Mouse (Mus musculus): Measurements from ENCODE around the gene B3gnt2. TPM values are rescaled to one million over a fixed set of nuclear protein-coding genes. Genes with fewer than 3 reads are reported as not detected.

B3gnt2 gene
- polyA plus RNA-seq, 1 experiment from 2014 or later: 2.9 TPM

DNA sequence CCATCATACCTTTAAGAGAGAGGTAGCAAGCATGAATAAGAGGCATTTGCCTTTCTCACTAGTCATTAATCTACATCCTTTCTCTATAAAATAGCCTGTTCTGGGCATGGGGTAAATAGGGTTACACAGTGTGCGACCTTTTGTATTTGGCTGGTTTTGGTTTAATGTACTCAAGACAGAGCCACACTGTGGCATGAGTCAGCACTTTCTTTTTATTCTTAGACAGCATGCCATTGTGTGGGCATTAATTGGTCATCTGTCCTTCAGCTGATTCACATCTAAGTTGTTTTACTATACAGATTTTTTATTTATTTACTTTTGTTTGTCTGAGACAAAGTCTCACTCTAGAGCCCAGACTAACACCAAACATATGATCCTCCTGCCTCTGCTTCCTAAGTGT, 68.6 kb downstream of the B3gnt2 start:
- no peak overlapping the region for H3K27ac ChIP-seq (ENCODE audit: low read depth, low read length)
- H3K27me3 ChIP-seq (ENCODE audit: control insufficient read depth, insufficient read depth, low read length): no peaks in the 10 kb centered on the region
- H3K4me1 ChIP-seq (ENCODE audit: control insufficient read depth, insufficient read depth, low read length): no peaks in the 10 kb centered on the region; the same call in 1 of the 2 replicates
- no peak for ATAC-seq (replicated peaks; ENCODE audit: insufficient number of reproducible peaks, low FRiP score, low TSS enrichment)
- H3K36me3 ChIP-seq (ENCODE audit: control insufficient read depth, insufficient read depth, low read length): no peaks in the 10 kb centered on the region
- H3K9ac ChIP-seq (ENCODE audit: low read depth, low read length): no peak overlapping the region
- 94% methylated on average over 1 of the region's 1 CpGs for WGBS (ENCODE audit: insufficient replicate concordance)
- H3K4me2 ChIP-seq: no peak overlapping the region
- H3K4me3 ChIP-seq (ENCODE audit: low read depth, low read length): no peak overlapping the region
- no peaks in the 10 kb centered on the region for H3K9me3 ChIP-seq (replicated peaks; ENCODE audit: control insufficient read depth, low read length)

DNA sequence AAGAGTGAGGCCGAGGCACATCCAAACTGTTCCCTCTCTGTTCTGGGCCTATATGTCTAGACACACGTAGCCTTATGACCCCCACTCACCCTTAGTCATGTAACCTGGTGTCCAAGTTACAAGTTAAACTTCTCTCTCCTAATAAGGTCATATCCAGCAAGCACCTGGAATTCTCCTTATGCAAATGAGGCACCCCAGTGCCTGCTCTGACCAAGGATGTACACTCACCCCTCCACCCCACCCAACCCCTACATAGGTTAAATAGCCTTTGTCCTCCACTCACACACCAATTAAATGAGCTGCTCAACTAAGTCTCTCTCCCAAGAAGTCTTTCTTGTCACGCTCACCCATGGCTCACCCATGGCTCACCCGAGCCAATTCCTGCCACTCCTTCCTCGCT, 69.0 kb downstream of the B3gnt2 start:
- no peak overlapping the region for H3K9ac ChIP-seq (ENCODE audit: low read depth, low read length)
- 85% methylated on average over 5 of the region's 5 CpGs for WGBS (ENCODE audit: insufficient replicate concordance)
- no peaks in the 10 kb centered on the region; the same call in 1 of the 2 replicates for H3K4me1 ChIP-seq (ENCODE audit: control insufficient read depth, insufficient read depth, low read length)
- H3K36me3 ChIP-seq (ENCODE audit: control insufficient read depth, insufficient read depth, low read length): no peaks in the 10 kb centered on the region
- no peak overlapping the region for H3K4me3 ChIP-seq (ENCODE audit: low read depth, low read length)
- no peaks in the 10 kb centered on the region for H3K27me3 ChIP-seq (ENCODE audit: control insufficient read depth, insufficient read depth, low read length)
- no peak overlapping the region for H3K4me2 ChIP-seq
- H3K27ac ChIP-seq (ENCODE audit: low read depth, low read length): no peak overlapping the region
- ATAC-seq (replicated peaks; ENCODE audit: insufficient number of reproducible peaks, low FRiP score, low TSS enrichment): no peak
- no peaks in the 10 kb centered on the region for H3K9me3 ChIP-seq (replicated peaks; ENCODE audit: control insufficient read depth, low read length)

DNA sequence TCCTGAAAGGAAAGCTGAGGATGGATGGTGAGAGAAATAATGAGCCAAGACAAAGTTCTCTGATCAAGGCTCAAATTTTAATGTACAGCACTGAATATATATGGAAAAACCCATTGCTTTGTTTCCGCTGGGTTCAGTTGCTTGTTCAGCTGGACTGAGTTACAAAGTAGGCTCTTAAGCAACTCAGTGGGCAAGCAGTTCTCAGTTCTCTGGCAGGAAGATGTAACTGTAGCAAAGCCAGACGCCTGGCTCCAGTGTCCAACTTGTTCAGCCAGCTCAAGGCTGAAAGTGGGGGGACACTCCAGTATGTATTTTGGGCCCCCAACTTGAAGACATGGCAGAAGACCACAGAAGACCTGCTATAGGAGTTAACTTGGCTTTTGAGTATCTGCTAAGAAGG, 72.9 kb downstream of the B3gnt2 start:
- Histone ChIP-seq H3K4me1 (ENCODE audit: control insufficient read depth, insufficient read depth, low read length) (no peaks in the 10 kb centered on the region), H3K4me3 (ENCODE audit: low read depth, low read length) (no peak overlapping the region), H3K36me3 (ENCODE audit: control insufficient read depth, insufficient read depth, low read length) (no peaks in the 10 kb centered on the region), H3K9ac (ENCODE audit: low read depth, low read length) (no peak overlapping the region), H3K9me3 (replicated peaks; ENCODE audit: control insufficient read depth, low read length) (no peaks in the 10 kb centered on the region), H3K27me3 (ENCODE audit: control insufficient read depth, insufficient read depth, low read length) (no peaks in the 10 kb centered on the region), H3K27ac (ENCODE audit: low read depth, low read length) (no peak overlapping the region), H3K4me2 (no peak overlapping the region)
- ATAC-seq (replicated peaks; ENCODE audit: insufficient number of reproducible peaks, low FRiP score, low TSS enrichment): no peak
- 92% methylated on average over 2 of the region's 2 CpGs for whole genome bisulfite sequencing (ENCODE audit: insufficient replicate concordance)

DNA sequence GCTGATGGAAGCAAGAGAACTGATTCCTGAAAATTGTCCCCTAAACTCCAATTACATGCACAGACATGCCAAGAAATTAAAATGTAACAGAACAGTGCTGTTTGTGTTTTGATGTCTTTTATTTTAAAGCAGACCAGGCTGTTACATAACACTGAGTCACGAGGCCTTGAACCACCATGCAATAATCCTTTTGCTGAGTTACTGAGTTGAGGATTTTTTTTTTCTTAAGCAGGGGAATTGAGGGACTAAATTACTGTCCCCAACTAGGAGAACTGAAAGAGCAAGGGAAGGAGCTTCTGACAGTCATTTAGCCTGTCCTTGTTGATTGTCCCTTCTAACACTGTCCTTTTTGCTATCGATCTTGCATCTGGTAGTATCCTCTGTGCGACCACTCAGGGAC, 76.3 kb downstream of the B3gnt2 start:
- H3K9me3 ChIP-seq (replicated peaks; ENCODE audit: control insufficient read depth, low read length): no peaks in the 10 kb centered on the region
- no peaks in the 10 kb centered on the region for H3K27me3 ChIP-seq (ENCODE audit: control insufficient read depth, insufficient read depth, low read length)
- H3K4me1 ChIP-seq (ENCODE audit: control insufficient read depth, insufficient read depth, low read length): no peaks in the 10 kb centered on the region
- no peak overlapping the region for H3K9ac ChIP-seq (ENCODE audit: low read depth, low read length)
- 79% methylated on average over 3 of the region's 3 CpGs for WGBS (ENCODE audit: insufficient replicate concordance)
- H3K4me2 ChIP-seq: no peak overlapping the region
- H3K4me3 ChIP-seq (ENCODE audit: low read depth, low read length): no peak overlapping the region
- H3K27ac ChIP-seq (ENCODE audit: low read depth, low read length): no peak overlapping the region
- no peak for ATAC-seq (replicated peaks; ENCODE audit: insufficient number of reproducible peaks, low FRiP score, low TSS enrichment)
- no peaks in the 10 kb centered on the region for H3K36me3 ChIP-seq (ENCODE audit: control insufficient read depth, insufficient read depth, low read length)

DNA sequence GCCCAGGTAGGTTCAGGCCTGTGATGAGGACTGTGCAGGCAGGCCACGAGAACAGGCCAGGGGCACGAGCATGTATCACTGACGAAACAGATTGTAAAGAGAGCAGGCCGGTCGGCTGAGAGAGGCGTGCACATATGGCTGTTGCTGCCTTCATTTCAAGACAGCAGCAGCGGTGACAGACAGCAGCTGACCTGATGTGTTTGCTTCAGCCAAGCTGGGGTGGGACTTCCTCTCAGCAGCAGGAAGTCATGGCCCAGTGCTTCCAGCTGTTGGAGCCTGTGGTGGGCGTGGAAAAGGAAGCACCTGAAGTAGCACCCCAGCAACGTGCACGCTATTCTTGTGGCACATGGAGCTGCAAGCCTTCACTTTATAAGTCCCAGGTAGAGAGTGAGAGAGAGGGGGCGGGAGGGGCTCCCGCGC, 78.0 kb downstream of the B3gnt2 start:
- no peak overlapping the region for H3K9ac ChIP-seq (ENCODE audit: low read depth, low read length)
- WGBS (ENCODE audit: insufficient replicate concordance): 62% methylated on average over 13 of the region's 13 CpGs
- no peaks in the 10 kb centered on the region for H3K4me1 ChIP-seq (ENCODE audit: control insufficient read depth, insufficient read depth, low read length)
- no peak for ATAC-seq (replicated peaks; ENCODE audit: insufficient number of reproducible peaks, low FRiP score, low TSS enrichment)
- H3K9me3 ChIP-seq (replicated peaks; ENCODE audit: control insufficient read depth, low read length): no peaks in the 10 kb centered on the region
- no peak overlapping the region for H3K4me2 ChIP-seq
- no peak overlapping the region for H3K27ac ChIP-seq (ENCODE audit: low read depth, low read length)
- no peaks in the 10 kb centered on the region for H3K27me3 ChIP-seq (ENCODE audit: control insufficient read depth, insufficient read depth, low read length)
- no peak overlapping the region for H3K4me3 ChIP-seq (ENCODE audit: low read depth, low read length)
- H3K36me3 ChIP-seq (ENCODE audit: control insufficient read depth, insufficient read depth, low read length): no peaks in the 10 kb centered on the region

DNA sequence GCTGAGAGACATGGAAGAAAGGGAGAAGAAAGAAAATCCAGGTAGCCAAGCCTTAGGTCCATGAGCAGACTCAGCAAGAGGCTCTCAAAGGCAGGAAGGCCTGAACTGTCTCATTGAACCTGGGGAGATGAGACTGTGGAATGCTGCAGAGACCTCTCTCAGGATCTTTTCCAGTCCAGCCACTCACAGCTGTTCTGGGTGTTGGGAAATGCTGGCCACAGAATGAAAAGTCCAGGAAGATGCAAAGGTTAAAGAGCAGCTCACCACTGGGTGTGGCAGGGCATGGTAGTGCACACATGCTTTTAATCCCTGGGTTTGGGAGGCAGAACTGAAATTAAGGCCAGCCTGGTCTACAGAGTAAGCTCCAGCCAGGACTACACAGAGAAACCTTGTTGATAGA, 79.6 kb downstream of the B3gnt2 start:
- H3K36me3 ChIP-seq (ENCODE audit: control insufficient read depth, insufficient read depth, low read length): no peaks in the 10 kb centered on the region
- H3K27ac ChIP-seq (ENCODE audit: low read depth, low read length): no peak overlapping the region
- H3K9me3 ChIP-seq (replicated peaks; ENCODE audit: control insufficient read depth, low read length): no peaks in the 10 kb centered on the region
- H3K4me1 ChIP-seq (ENCODE audit: control insufficient read depth, insufficient read depth, low read length): no peaks in the 10 kb centered on the region
- H3K4me3 ChIP-seq (ENCODE audit: low read depth, low read length): no peak overlapping the region
- no peaks in the 10 kb centered on the region for H3K27me3 ChIP-seq (ENCODE audit: control insufficient read depth, insufficient read depth, low read length)
- H3K9ac ChIP-seq (ENCODE audit: low read depth, low read length): no peak overlapping the region
- ATAC-seq (replicated peaks; ENCODE audit: insufficient number of reproducible peaks, low FRiP score, low TSS enrichment): no peak
- H3K4me2 ChIP-seq: no peak overlapping the region

DNA sequence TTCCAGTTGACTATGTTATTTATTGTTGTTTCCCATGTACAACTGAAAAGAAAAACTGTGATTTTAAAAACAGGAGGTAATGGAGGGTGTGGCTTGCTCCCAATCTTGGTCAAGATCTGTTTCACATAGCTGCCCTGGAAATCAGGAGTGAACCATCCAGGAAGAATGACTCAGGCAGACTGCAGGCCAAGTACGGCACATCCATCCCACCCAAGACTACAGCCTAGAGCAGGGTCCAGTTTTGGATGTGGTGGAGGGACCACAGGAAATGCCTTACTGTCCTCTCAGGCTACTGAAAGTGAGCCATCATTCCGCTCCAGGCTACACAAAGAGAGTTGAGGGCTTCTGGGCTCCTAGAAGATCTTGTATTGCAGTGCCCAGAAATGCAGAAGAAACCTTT, 80.0 kb downstream of the B3gnt2 start:
- WGBS (ENCODE audit: insufficient replicate concordance): 73% methylated on average over 2 of the region's 2 CpGs
- no peak overlapping the region for H3K4me2 ChIP-seq
- no peak overlapping the region for H3K9ac ChIP-seq (ENCODE audit: low read depth, low read length)
- H3K27ac ChIP-seq (ENCODE audit: low read depth, low read length): no peak overlapping the region
- no peaks in the 10 kb centered on the region for H3K9me3 ChIP-seq (replicated peaks; ENCODE audit: control insufficient read depth, low read length)
- ATAC-seq (replicated peaks; ENCODE audit: insufficient number of reproducible peaks, low FRiP score, low TSS enrichment): no peak
- H3K4me3 ChIP-seq (ENCODE audit: low read depth, low read length): no peak overlapping the region
- no peaks in the 10 kb centered on the region for H3K36me3 ChIP-seq (ENCODE audit: control insufficient read depth, insufficient read depth, low read length)
- no peaks in the 10 kb centered on the region for H3K27me3 ChIP-seq (ENCODE audit: control insufficient read depth, insufficient read depth, low read length)
- H3K4me1 ChIP-seq (ENCODE audit: control insufficient read depth, insufficient read depth, low read length): no peaks in the 10 kb centered on the region

DNA sequence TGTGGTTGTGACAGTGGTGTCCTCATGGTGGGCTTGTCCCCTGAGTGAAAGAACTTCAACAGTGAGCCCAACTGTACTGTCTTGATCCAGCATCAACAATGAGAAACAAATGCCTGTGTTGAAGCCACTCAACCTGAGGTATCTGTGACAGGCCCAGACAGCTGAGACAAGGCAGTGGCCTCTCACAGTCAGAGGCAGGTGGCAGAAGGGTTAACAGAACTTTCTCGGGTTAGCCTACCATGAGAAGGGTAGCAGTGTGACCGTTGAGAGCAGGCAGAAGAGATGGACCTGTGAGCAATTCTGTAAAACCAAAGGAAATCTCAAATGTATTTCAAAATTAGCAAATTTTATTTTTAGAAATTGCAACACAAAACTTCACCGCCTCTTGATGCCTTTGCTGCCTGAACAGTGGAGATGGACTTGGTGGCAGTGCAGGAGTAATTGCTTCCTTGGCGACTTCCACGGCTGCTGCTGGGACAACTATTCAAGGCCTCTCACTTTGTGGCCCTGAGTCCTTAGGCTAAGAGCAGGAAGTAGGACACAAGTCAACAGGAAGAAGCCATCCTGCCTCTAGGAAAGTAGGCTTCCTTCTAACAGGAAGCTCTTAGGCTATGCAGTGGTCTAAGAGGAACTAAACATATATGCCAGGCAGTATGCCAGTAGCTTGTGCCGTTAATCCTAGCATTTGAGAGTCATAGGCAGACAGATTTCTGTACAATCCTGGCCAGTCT, 80.8 kb downstream of the B3gnt2 start:
- 58% methylated on average over 6 of the region's 6 CpGs for WGBS (ENCODE audit: insufficient replicate concordance)
- Histone ChIP-seq H3K4me1 (ENCODE audit: control insufficient read depth, insufficient read depth, low read length) (no peaks in the 10 kb centered on the region), H3K9me3 (replicated peaks; ENCODE audit: control insufficient read depth, low read length) (no peaks in the 10 kb centered on the region), H3K9ac (ENCODE audit: low read depth, low read length) (no peak overlapping the region), H3K27ac (ENCODE audit: low read depth, low read length) (no peak overlapping the region), H3K27me3 (ENCODE audit: control insufficient read depth, insufficient read depth, low read length) (no peaks in the 10 kb centered on the region), H3K4me3 (ENCODE audit: low read depth, low read length) (no peak overlapping the region), H3K4me2 (no peak overlapping the region), H3K36me3 (ENCODE audit: control insufficient read depth, insufficient read depth, low read length) (no peaks in the 10 kb centered on the region)
- ATAC-seq (replicated peaks; ENCODE audit: insufficient number of reproducible peaks, low FRiP score, low TSS enrichment): no peak

DNA sequence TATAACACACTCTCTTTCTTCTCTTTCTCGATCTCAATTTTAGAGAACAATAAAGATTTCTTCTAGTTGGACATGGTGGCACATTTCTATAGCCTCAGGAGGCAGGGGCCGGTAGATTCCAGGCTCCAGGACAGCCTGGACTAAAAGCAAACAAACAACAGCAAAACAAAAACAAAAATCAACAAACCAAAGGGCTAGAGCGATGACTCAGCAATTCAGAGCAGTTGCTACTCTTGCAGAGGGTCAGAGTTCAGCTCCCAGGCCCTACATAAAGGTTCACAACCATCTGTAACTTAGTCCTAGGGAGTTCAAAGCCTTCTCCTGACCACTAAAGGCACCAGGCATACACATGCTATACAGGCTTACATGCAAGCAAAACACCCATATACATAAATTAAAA, 82.2 kb downstream of the B3gnt2 start:
- WGBS (ENCODE audit: insufficient replicate concordance): 71% methylated on average over 3 of the region's 3 CpGs
- Histone ChIP-seq H3K4me1 (ENCODE audit: control insufficient read depth, insufficient read depth, low read length) (no peaks in the 10 kb centered on the region), H3K4me2 (no peak overlapping the region), H3K27ac (ENCODE audit: low read depth, low read length) (no peak overlapping the region), H3K9ac (ENCODE audit: low read depth, low read length) (no peak overlapping the region), H3K36me3 (ENCODE audit: control insufficient read depth, insufficient read depth, low read length) (no peaks in the 10 kb centered on the region), H3K9me3 (replicated peaks; ENCODE audit: control insufficient read depth, low read length) (no peaks in the 10 kb centered on the region), H3K4me3 (ENCODE audit: low read depth, low read length) (no peak overlapping the region), H3K27me3 (ENCODE audit: control insufficient read depth, insufficient read depth, low read length) (no peaks in the 10 kb centered on the region)
- no peak for ATAC-seq (replicated peaks; ENCODE audit: insufficient number of reproducible peaks, low FRiP score, low TSS enrichment)

Measured in heart, embryonic 11.5 days (tissue).